Mouse (Mus musculus): ENCODE measurements around the gene Gm6040. TPM values are rescaled to one million over a fixed set of nuclear protein-coding genes. Genes with fewer than 3 reads are reported as not detected.

Gene Gm6040
- polyA plus RNA-seq (2017; shearing (Covaris generic)) = not detected

GRCm38 (mm10) chr8:20921971-20922370 is at the start of gene Gm6040:
Gene Gm6040, minus strand, starts transcription at chr8:20922071.
- ATAC-seq = no peak

- no peak for ATAC-seq
Measured at GRCm38 (mm10) chr8:20964531-20964930, 42.7 kb upstream of the Gm6040 start.

- no peak for ATAC-seq
Measured at GRCm38 (mm10) chr8:20944610-20945009, 22.7 kb upstream of the Gm6040 start, which contains the start of gene AY761185. Gene AY761185, minus strand, starts transcription at chr8:20944710.

- ATAC-seq = no peak
Measured at GRCm38 (mm10) chr8:20912288-20912687, 9.6 kb downstream of the Gm6040 start.

DNA sequence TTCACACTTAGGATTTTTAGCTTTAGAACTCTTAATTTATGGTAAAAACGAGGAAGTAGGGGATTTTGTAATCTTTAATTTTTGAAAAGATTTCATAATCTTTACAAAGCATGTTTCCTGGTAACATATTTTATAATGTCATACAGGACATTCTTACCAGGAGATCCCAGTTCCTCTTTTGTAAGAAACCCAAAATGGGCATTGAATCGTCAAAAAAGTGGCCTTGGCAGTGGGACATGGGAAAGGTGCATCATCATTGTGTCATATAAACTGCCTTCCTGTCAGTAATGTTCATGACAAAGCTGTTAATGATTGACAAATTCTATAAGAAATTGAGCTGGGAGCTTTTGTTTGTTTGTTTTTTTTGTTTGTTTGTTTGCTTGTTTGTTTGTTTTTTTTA is 13.6 kb downstream of the Gm6040 start:
- ATAC-seq = no peak

GRCm38 (mm10) chr8:20907119-20907518 is 14.8 kb downstream of the Gm6040 start:
- ATAC-seq = no peak

DNA sequence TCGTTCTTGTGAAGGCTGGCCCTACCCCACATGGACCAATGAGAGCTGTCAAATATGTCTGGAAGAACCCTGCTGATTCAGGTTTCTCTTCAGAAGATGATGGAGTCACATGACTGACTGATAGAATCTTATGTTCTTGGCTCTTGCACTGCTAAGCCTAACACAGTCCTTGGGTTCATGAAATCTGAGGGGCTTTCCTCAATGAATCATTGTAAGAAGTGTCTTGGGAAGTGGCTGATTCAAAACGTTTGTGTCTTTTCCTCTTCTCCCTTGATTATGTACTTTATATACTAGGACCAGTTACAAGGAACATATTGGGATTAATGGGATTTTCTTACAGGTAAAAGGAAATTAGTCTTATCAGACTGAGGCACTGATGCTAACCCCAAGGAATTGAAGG is 19.3 kb downstream of the Gm6040 start, which contains the start of gene Gm15056:
Gene Gm15056, minus strand, starts transcription at position 101 of the 400 bp plus-strand sequence.
- no peak for ATAC-seq

DNA sequence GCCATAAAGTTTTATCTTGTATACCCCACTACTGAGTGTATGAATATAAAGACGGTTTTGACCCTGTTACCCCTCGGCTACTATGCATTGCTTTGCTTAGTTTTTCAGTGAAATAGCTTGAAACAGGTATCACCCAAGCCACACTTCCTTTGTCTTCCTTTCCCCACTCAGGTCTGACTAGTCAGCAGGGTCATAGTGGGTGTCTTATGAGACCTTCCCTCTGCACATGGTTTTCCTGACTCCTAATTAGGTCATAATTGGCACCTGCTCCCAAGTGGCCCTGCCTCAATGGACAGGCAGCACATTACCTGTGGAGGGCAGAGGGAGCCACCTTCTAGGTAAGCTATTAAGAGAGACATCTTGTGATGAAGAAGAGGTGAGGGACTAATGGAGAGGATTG is 29.5 kb downstream of the Gm6040 start, which contains the start of gene Defb33:
Gene Defb33, plus strand, starts transcription at position 301 of the 400 bp plus-strand sequence.
- ATAC-seq = no peak

GRCm38 (mm10) chr8:20874608-20875007 is 47.3 kb downstream of the Gm6040 start:
- no peak for ATAC-seq

Other genes with a start within 250 kb of the Gm6040 start
- gene Defb33, start 29.4 kb downstream of the Gm6040 start, polyA plus RNA-seq (2017; shearing (Covaris generic)) = not detected
- gene Gm15056, start 19.4 kb downstream of the Gm6040 start, polyA plus RNA-seq (2017; shearing (Covaris generic)) = not detected
- gene AY761185, start 22.6 kb upstream of the Gm6040 start, polyA plus RNA-seq (2017; shearing (Covaris generic)) = not detected
- gene Defa21, start 103.5 kb upstream of the Gm6040 start, polyA plus RNA-seq (2017; shearing (Covaris generic)) = not detected
- not detected for gene Defa23, start 133.0 kb upstream of the Gm6040 start, polyA plus RNA-seq (2017; shearing (Covaris generic))
- gene Defa35, start 143.0 kb upstream of the Gm6040 start, polyA plus RNA-seq (2017; shearing (Covaris generic)) = not detected
- gene Defa25, start 162.4 kb upstream of the Gm6040 start, polyA plus RNA-seq (2017; shearing (Covaris generic)) = not detected
- gene Gm14851, start 174.0 kb upstream of the Gm6040 start, polyA plus RNA-seq (2017; shearing (Covaris generic)) = not detected
- gene Defa30, start 212.6 kb upstream of the Gm6040 start, polyA plus RNA-seq (2017; shearing (Covaris generic)) = not detected
- not detected for gene Defa22, start 240.2 kb upstream of the Gm6040 start, polyA plus RNA-seq (2017; shearing (Covaris generic))